Mouse (Mus musculus): ENCODE measurements around the gene Btn2a2. TPM values are rescaled to one million over a fixed set of nuclear protein-coding genes. Genes with fewer than 3 reads are reported as not detected.
A peak's percentile ranks its signal among the peaks of the same experiment; 100 is the strongest.

The Btn2a2 gene
- total RNA-seq, 2 experiments from 2014 or later = 0.51 to 0.80 TPM

DNA sequence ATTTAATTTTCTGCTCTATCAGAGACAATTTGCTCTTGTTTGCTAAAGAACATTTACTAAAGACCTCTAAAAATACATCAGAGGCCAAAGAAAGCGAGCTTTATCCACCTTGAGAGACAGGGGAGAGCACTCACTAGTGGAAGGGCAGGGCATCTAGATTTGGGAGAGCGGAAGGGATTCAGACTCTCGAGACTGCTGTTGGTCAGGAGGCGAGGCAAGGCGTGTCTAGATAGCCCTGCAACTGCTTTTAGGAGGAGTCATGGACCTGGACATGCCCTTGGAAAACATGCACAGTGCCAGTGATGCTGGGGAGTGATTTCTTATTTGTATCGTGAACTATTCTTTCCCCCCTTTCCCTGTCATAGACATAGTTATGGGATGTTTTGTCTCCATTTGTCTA is 6.9 kb upstream of the Btn2a2 start:
- DNase-seq = no peak

DNA sequence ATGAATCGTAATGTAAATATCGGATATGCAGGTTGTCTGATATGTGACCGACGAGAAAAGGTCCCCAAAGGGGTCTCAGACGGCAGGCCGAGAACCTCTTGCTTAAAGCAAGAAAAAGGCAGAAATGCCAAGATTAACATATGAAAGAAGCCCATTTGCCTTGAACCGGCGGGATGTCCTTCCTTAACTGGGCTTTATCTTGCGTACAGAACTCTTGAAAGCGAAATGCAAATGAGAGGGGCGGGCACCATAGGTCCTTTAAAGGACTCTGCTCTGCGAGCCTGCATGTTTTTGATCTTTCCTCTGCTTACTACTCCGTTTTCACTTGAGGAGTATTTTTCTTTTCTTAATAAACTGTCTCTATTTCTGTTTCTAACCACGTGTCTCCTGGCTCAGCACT is 3.3 kb upstream of the Btn2a2 start:
- no peak for DNase-seq

DNA sequence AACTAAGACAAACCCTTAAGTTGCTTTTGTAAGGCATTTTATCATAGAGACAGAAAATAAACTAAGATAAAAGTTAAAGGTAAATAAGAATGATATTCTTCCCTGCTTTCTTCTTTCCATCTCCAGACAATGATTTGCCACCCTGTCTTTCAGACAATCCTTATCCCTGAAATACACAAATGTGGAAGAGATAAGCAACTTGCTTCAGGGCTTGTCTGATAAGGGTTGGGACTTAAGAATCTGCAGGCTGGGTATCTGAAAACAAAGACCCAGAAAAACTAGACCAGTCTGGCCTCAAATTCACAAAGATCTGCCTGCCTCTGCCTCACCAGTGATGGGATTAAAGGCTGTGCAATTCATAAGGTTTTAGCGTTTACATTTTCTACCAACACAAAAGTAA is 2.6 kb upstream of the Btn2a2 start:
- no peak for DNase-seq

DNA sequence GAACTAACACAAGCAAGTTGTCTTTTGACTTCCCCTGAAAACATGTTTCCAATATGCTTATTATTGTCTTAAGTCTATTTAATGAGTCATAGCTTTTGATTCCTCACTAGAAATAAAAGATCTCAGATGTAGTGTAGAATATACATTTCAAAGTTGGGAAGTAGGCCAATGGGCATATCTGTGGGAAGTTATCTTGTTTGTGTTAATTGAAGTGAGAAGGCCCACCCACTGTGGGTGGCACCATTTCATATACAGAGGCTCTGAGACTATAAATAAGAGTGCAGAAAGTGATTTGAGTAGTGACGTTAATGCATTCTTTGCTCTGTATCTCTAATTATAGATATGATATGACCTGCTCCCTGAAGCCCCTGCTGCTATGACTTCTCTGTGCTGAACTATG is 2.2 kb upstream of the Btn2a2 start:
- DNase-seq = no peak

DNA sequence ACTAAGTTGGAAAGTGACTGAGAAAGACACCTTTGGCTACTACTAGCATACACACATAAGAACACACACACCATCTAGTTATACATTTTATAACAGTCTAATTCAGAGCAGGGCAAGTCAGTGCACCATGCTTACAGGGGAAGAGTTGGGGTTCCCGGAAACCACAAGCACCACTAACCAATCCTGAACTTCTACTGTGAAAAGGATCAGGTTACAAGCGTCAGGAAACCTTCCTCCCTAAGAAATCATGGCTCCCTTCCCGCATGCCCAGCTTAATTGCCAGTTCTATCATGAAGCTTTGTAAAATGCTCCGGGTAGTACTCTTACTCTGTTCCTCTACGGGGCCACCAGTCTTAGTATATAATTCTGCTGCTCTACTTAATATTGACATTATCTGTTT is 3.4 kb downstream of the Btn2a2 start:
- DNase-seq = no peak

DNA sequence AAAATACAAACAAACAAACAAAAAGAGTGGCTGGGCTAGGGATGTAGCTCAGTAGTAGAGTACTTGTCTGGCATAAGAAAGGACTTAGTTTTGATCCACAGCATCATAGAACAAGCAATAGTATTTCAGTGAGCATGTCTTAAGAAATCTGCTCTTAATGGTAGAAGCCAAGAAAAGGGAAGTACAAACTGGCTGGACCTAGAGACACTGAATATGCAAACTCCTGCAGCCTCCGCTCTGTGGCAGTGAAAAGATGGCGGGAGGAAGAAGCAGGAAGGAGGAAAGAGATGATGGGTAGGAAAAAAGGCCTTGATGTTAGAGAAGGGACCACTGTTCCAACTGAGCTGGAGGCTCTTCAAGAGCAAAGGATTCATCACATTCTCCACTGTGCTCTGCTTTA is 5.5 kb downstream of the Btn2a2 start:
- no peak for DNase-seq

DNA sequence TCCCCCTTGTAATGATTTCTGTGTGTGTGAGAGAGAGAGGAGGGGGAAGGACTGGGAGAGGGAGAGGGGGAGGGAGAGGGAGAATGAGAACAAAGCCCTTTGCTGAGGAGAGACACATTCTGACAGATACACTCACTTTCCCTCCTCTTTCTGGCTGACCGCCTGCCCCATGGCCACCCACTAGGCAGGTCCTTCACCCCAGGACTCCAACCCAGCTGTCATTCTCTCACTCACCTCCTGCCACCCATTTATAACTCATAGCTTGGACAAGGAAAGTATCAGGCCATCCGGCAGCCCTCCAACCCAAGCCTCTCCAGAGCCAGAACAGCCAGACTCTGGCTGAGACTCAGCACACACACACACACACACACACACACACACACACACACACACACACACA is 13.0 kb downstream of the Btn2a2 start:
- DNase-seq = no peak

DNA sequence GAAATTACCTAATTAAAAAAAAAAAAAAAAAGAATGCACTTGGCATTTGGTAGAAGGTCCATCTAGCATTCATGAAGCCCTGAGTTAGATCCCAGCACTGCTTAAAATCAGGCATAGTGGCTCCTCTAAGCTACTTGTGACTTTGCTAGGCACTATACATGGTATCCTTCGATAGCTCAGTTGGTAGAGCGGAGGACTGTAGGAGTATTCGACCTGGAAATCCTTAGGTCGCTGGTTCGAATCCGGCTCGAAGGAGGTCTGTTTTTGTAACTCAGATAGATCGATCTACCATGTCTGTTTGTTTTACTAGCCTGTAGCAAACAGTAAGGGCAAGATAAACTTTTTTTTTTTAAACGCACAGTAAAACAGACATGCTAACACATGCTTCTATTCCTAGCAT is 21.7 kb downstream of the Btn2a2 start:
- peak; percentile 51 to 71 for DNase-seq

DNA sequence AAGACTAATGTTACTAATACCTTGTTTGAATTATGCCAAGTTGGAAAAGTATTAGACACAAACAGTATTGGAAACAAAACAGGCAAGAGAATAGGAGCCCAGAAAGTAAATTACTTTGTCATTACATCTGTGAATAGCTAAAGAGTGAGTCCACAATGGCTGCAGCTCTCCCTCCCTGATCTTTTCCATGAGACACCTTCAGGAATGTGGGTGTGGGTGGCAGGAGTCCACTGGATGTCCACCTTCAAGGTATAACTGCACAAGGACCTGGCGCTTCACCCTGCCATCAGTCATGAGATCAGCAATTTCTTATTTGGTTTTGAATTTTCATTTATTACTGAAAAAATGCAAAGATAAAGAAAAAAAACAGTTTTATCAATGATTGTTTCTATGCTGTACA is 22.4 kb downstream of the Btn2a2 start:
- DNase-seq = no peak

DNA sequence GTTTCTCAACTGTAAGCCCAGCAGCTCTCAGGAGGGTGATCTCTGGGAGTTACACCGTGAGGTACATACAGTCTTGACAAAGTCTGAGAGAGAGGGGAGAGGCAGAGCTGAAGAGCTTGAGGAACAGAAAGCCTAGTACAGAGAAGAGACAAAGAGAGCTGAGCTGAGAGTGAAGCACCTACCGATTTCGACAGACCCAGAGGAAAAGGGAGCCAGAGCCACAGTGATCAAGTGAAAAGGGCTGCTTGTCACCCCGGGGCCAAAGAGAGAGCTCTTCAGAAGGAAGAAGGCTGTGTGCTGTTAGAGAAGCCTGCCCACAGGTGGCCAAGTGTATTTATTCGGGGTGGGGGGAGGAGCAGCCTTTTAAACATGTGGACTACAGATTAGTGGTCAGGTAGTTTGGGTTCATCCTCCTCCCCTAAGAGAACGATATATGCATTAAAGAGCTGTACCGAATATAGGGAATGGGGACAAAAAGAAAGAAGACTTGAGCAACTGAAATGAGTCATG is 23.0 kb downstream of the Btn2a2 start, which contains the start of gene Btn1a1:
Btn1a1 (minus strand) TSS at position 302 of the 510 bp plus-strand sequence.
- no peak for DNase-seq

DNA sequence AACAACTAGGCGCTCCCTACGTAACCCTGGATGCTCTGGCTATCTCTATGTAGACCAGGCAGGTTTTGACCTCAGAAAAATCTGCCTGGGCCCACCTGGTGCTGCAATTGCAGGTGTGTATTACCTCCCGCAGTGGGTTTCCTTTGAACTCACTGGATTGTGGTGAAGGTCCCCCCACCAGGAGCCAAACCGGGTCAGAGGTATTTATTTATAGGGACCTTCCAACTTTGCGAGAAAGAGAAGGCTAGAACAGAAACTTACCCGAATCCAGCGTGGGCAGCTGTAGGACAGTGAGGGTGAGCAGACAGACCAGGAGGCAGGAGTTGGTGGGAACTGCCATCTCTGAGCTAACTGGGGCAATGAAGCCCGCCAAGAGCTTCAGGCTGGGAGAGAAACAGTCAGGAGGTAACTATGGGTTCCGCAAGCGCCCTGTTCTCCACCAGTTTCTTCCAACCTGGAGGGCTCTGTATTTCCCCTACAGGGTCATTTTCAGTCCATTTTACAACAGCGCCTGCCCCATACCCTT is 23.8 kb downstream of the Btn2a2 start:
- DNase-seq = no peak

DNA sequence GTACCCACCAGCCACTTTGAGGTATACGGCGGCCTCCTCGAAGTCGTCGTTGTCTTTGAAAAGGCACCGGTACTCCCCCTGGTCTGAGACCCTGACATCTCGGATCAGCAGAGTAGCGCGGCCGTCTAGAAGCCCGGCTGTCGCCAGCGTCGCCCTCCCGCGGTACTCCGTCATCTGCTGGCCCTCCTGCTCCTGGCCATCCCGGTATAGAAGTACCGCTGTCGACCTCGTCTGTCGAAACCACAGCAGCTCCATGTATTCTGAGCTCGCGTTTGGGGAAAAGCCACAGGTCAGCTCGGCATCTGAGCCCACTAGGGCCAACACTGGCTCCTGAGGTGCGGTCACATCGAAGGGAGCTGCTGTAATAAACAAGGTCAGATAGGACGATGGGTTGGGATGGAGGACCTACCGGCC is 24.4 kb downstream of the Btn2a2 start:
- peak in 1 of 2 experiments; percentile 27 for DNase-seq

DNA sequence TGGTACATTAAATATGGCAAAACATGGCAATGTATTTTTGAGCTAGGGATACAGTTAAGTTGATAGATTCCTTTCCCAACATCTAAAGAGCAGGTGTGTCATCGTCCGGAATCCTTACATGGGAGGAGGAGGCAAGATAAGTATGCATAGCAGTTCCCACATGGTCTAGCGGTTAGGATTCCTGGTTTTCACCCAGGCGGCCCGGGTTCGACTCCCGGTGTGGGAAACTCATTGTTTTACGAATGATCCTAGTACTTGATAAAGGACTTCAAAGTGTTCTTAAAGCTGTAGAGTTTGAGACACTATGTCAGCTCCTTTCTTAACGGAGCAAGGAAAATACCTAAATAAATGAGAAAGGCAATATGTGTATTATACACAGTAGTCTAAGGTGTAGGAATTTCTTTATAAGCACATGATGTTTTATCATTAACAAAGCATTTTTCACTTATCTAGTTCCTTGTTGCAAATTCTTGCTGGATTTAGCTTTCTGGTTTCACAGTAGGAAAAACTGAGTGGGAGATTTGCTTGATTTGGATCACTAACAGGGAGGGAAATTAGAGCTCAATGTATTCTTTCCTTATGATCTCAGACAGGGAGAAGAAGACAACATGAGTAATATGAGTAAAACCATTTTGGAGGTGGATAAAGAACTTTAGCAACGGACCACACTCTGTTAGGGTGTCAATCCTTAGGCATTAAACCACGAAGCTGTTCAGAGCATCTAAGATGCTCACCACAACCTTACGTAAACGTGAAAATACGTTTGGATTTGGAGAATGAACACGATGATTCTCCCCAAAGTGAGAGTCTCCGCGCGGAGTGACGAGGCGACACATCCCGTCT is 25.1 kb downstream of the Btn2a2 start:
- DNase-seq = peak; percentile 87 to 88

DNA sequence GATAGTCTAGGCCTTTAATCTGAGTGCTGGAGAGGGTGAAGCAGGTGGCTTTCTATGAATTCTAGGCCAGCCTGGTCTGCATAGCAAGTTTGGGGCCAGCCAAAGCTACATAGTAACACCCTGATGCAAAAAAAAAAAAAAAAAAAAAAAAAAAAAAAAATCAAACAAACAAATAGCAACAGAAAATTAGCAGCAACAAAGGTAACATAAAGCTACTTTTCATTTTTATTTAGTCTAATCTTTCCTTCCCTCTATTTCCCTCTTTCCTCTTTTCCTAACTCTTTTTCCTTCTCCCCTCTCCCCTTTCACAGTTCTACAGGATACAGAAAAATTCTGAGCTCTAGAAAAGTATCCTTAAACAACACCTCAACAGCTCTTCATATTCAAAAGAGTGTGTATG is 26.0 kb downstream of the Btn2a2 start:
- no peak for DNase-seq

DNA sequence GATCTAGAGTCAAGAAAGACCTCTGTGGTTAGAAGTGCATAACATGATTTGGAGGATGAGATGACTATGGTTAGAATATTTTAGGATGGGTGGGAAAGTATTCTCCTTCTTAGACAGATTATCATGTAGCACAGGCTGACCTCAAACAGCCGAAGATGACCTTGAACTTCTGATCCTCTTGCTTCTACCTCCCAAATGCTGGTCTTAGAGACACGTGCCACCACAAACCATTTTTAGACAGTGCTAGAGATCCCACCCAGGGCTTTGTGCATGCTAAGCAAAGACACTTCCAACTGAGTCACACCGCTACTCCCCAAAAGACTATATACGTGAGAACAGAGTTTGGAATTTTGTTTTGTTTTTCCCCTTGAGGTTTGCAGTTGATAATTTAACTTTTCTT is 26.6 kb downstream of the Btn2a2 start:
- DNase-seq = no peak

DNA sequence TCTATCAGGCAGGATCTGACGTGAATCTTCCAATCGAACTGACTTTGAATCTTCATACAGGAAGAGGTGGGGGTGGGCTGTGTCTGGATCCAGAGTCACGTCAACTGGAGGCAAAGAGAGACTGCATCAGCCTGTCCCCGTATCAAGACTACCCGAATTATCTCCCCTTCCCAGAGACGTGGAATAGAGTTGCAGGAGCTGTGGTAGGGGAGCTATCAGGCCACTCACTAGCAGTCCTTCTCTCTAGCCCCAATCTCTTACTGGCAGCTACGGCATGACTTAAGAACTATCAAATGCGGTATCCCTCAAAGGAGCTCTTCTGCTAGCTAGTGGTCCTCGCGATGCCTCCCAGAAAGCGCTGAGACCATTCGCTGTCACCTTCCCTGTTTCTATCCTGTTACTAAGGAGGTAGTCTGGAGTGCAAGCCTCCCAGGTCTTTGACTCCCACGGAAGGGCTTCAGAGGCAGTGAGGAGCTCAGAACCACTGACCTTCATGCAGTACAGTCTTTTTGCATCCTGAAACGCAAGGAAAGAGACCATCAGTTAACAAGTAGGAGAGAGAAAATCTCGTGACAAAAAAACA is 29.3 kb downstream of the Btn2a2 start:
- DNase-seq = no peak

DNA sequence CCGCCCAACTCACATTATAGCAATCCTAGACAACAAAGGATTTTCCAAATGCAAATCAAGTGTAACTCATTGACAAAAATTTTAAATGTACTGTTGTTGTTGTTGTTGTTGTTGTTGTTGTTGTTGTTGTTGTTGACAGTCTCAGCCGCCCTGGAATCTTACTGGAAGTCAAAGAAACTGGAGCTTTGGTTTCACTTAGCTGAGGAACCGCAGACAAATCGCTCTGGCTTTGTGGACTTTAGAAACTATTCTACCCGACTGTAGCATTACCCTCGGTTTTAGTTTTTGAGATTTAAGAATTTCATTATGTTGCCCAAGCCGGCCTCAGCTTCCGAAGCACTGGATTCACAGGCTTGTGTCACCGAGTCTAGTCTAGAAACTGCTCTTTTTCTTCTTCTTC is 34.7 kb downstream of the Btn2a2 start:
- DNase-seq = no peak

DNA sequence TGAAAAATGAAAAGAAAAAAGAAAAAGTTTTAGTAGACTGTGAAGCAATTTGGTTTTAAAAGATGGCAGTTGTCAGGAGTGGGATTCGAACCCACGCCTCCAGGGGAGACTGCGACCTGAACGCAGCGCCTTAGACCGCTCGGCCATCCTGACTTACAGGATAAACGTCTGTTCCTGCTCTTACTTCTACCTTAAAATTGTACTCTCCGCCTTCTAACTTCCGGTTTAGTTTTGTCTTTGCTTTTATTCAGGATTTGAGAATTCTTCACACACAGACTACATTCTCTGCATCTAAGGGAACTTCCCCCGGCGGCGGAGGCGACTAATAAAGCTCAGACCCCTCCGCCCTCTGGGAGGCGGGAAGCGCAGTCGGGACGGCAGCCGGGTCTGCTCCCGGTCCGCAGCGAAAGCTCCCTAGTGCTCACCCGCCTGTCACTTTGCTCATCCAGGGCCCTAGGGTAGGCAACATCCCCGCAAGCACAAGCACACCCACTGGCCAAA is 35.2 kb downstream of the Btn2a2 start:
- DNase-seq = peak; percentile 77 to 85

DNA sequence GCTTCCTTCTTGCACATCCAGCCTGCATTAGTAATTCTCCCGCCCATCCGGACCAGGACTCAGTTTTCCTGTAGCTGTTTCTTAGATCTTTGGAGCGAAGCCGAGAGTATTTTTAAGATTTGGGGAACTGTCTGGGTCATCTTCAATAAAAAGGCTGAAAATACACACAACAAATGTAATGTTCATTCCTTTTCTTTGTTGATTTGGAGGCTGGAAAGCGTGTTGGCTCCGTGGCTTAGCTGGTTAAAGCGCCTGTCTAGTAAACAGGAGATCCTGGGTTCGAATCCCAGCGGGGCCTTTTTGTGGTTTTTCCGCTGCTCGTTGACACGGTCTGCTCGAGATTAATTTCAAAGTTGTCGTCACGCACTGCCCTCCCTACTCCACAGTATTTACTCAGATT is 38.3 kb downstream of the Btn2a2 start:
- DNase-seq = peak; percentile 89 to 92

DNA sequence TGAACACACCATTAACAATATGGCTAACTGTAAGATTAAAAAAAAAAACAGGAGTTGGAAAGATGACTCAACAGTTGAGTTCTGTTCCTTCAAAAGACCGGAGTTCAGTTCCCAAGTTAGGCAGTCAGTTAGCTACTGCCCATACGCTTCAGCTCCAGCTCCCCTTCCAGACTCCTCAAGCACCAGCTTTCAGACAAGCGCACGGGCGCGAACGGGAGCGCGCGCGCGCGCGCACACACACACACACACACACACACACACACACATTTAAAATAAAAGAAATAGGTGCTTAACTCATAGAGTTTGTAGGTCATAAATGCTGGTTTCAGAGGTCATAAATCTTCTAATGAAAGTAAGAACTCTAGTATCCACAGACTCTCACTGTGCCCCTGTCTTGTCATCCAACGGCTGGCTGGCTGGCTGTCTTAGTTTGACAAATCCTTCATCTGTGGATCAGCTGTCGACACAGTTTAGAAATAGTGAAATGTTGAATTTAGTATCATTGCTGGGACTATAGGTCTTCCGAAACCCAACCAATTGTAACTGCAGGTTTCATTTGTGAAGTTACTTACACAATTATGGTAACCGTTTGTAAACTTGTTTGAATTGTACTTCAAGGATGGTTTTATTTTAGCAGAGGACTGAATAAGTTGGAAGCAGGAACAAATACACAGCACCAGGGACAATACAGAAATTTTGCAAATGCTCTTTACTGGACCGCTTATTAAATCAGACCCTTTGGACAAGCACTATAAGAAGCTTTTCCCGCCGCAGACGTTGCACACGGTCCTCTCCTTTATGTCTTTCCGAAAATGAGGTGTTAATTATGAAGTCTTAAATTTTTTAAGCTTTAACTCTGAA is 39.2 kb downstream of the Btn2a2 start:
- no peak for DNase-seq

DNA sequence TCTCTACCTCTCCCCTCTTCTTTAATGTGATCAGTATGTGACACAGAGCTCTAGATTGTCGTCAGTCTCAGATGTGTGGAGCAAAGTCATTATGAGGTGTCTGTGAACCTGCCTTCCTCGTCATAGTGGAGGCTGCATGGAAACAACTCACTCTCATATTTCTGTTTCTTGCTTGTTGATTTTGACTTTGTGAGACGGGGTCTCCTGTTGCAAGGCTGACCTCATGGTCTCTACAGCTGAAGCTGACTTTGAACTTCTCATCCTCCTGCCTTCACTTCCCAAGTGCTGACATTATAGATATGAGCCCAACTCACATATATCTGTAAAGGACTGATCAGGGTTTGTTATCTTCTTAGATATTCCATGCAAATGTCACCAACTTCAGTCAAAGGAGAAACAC is 39.9 kb downstream of the Btn2a2 start:
- no peak for DNase-seq

DNA sequence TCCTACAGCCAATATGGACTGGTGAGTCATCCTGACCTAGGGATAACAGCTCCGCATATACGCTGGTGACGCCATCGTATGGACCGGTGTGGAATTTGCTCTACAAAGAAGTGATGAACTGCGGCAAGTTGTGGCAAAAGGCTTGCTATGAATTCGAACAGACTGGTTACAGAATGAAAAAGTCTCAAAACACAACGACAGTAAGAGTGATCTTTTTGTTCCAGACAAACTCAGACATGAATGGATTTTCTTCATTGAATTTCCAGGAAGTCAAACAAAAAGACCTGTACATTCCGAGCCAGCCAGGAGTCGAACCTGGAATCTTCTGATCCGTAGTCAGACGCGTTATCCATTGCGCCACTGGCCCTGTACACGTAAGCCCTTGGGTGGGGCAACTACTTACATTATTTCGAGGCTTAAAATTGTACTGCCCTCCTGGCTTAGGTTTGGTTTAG is 42.1 kb downstream of the Btn2a2 start:
- peak; percentile 84 to 87 for DNase-seq

Data from layer of hippocampus, postnatal 36 days (tissue).